Mouse (Mus musculus): ENCODE measurements around the gene Ifit3b. TPM values are rescaled to one million over a fixed set of nuclear protein-coding genes. Genes with fewer than 3 reads are reported as not detected.

The Ifit3b gene
- 3.6 and 3.8 TPM in 2 replicates for polyA plus RNA-seq (2012; rRNA removed)

DNA sequence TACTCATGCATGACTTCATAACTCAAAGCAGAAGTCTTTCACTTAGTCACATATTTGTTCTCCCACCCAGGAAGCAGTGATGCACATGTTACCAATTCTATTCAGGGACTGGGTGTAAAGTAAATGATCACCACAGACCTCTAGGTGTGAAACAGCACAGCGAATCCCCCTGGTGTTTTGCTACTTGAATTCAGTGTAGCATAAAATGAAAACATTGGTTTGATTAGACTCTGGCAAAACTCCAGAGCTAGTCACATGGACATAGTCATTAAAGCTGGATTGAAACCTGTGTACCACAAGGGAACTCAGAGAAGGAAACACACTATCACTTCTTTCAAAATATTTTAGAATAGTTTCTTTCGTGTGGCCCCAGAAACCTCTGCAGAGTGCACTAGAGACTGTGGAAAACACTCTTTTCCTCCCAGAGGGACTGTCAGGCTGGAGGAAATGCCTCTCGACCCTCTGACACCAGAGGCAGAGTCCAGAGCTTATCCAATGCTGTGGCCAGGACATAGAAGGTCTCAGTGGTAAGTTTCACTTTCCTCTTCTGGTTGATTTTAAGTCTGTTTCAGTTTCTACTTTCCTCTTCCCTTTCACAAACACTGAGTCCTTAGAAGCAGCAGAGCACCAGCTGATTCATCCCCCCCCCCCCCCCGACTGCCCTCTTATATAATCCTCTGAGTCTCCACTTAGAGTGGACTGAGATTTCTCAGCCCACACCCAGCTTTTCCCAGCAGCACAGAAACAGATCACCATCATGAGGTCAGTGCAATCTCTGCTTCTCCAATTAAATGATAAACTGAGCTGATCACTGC is at the start of gene Ifit3b:
Gene Ifit3b, plus strand, starts transcription at position 734 of the 815 bp plus-strand sequence.

GRCm38 (mm10) chr19:34583126-34583766 is 24.5 kb upstream of the Ifit3b start, which contains the start of gene Ifit3:
Ifit3 (plus strand) TSS chr19:34583531.

GRCm38 (mm10) chr19:34601888-34602287 is 5.9 kb upstream of the Ifit3b start, which contains the start of gene Ifit1bl1:
Ifit1bl1 (minus strand) TSS chr19:34601956.

DNA sequence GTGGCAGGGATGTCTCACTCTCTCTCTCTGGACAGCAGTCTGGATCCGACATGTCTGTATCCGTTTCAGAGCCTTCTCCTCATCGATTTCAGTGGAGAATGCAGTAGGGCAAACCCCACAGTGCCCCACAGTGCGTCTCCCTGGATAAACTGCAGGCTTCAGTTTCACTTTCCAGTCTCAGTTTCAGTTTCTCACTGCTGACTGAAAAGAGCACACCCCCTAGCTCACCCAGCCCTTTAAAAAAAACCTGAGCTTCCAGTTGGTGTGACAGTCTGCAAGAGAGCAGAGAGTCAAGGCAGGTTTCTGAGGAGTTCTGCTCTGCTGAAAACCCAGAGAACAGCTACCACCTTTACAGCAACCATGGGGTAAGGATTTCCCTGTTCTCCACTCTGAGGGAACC is 32.9 kb downstream of the Ifit3b start, which contains the start of the genes Ifit1bl2 and Ifit1:
Gene Ifit1bl2, minus strand, starts transcription at position 121 of the 400 bp plus-strand sequence.
Gene Ifit1, plus strand, starts transcription at position 249 of the 400 bp plus-strand sequence.

Other genes with a start within 250 kb of the Ifit3b start
- gene Ch25h, start 132.8 kb upstream of the Ifit3b start, polyA plus RNA-seq (2012; rRNA removed), result 0.14 and 0.22 TPM in 2 replicates
- 59.5 and 70.1 TPM in 2 replicates for gene Lipa, start 80.5 kb upstream of the Ifit3b start, polyA plus RNA-seq (2012; rRNA removed)
- 5.1 and 5.6 TPM in 2 replicates for gene Ifit2, start 57.3 kb upstream of the Ifit3b start, polyA plus RNA-seq (2012; rRNA removed)
- 18.6 and 20.6 TPM in 2 replicates for gene Ifit3, start 24.4 kb upstream of the Ifit3b start, polyA plus RNA-seq (2012; rRNA removed)
- gene Ifit1bl1, start 6.0 kb upstream of the Ifit3b start, polyA plus RNA-seq (2012; rRNA removed), result 0.27 and 0.56 TPM in 2 replicates
- 0.19 and 0.30 TPM in 2 replicates for gene Ifit1bl2, start 32.8 kb downstream of the Ifit3b start, polyA plus RNA-seq (2012; rRNA removed)
- gene Ifit1, start 32.9 kb downstream of the Ifit3b start, polyA plus RNA-seq (2012; rRNA removed), result 6.2 and 11.2 TPM in 2 replicates
- 10.4 and 11.8 TPM in 2 replicates for gene Slc16a12, start 139.3 kb downstream of the Ifit3b start, polyA plus RNA-seq (2012; rRNA removed)